Mouse (Mus musculus): ENCODE results near the gene Aff3. TPM values are rescaled to one million over a fixed set of nuclear protein-coding genes. Genes with fewer than 3 reads are reported as not detected.

Gene Aff3
- polyA plus RNA-seq, 2 experiments: 0.18 to 0.22 TPM

- Histone ChIP-seq H3K4me2 (ENCODE audit: low read depth) (no peak overlapping the region), H3K27me3 (ENCODE audit: control insufficient read depth, insufficient read depth, low read length) (no peaks in the 10 kb centered on the region)
- 56% methylated on average over 8 of the region's 8 CpGs for WGBS (ENCODE audit: insufficient replicate concordance)
Measured at GRCm38 (mm10) chr1:38221431-38221830, 443.3 kb downstream of the Aff3 start.

GRCm38 (mm10) chr1:38217912-38218795 is 446.6 kb downstream of the Aff3 start:
- Histone ChIP-seq H3K4me3 (ENCODE audit: insufficient read depth in 1 of 2, low read depth in 2 of 2, low read length in 2 of 2) (no peak overlapping the region), H3K4me1 (replicated peaks; ENCODE audit: control insufficient read depth in 2 of 2, insufficient read depth in 2 of 2, low read length in 1 of 2) (no peaks in the 10 kb centered on the region), H3K27me3 (ENCODE audit: control insufficient read depth, insufficient read depth, low read length) (no peaks in the 10 kb centered on the region), H3K36me3 (replicated peaks; ENCODE audit: control insufficient read depth, insufficient read depth, low read depth) (no peaks in the 10 kb centered on the region), H3K9me3 (ENCODE audit: control insufficient read depth, low read length) (no peaks in the 10 kb centered on the region), H3K9ac (replicated peaks) (no peak overlapping the region), H3K27ac (no peak overlapping the region), H3K4me2 (ENCODE audit: low read depth) (no peak overlapping the region)
- ATAC-seq (ENCODE audit: insufficient read depth) (no peak), DNase-seq (ENCODE audit: low read depth in 3 of 3, low spot score in 3 of 3) (no peak)
- TF ChIP-seq EP300 (IDR thresholded peaks at IDR 0.05; ENCODE audit: low read depth) (no peak), CTCF (IDR thresholded peaks at IDR 0.05; ENCODE audit: low read depth) (no peak)
- WGBS (ENCODE audit: insufficient replicate concordance): 56% methylated on average over 31 of the region's 31 CpGs

More at GRCm38 (mm10) chr1:38221431-38221830, 443.3 kb downstream of the Aff3 start:
- Histone ChIP-seq H3K27ac (no peak overlapping the region), H3K4me3 (ENCODE audit: insufficient read depth in 1 of 2, low read depth in 2 of 2, low read length in 2 of 2) (no peak overlapping the region), H3K36me3 (replicated peaks; ENCODE audit: control insufficient read depth, insufficient read depth, low read depth) (no peaks in the 10 kb centered on the region), H3K9me3 (ENCODE audit: control insufficient read depth, low read length) (peaks cover 3% of the 10 kb centered on the region; the same call in 1 of the 2 replicates), H3K9ac (replicated peaks) (no peak overlapping the region), H3K4me1 (replicated peaks; ENCODE audit: control insufficient read depth in 2 of 2, insufficient read depth in 2 of 2, low read length in 1 of 2) (no peaks in the 10 kb centered on the region)
- TF ChIP-seq EP300 (IDR thresholded peaks at IDR 0.05; ENCODE audit: low read depth): no peak
- no peak for TF ChIP-seq CTCF (IDR thresholded peaks at IDR 0.05; ENCODE audit: low read depth)
- DNase-seq (ENCODE audit: low read depth in 3 of 3, low spot score in 3 of 3): no peak
- no peak for ATAC-seq (ENCODE audit: insufficient read depth)

GRCm38 (mm10) chr1:38217098-38217497 is 447.7 kb downstream of the Aff3 start:
- no peaks in the 10 kb centered on the region for H3K36me3 ChIP-seq (replicated peaks; ENCODE audit: control insufficient read depth, insufficient read depth, low read depth)
- no peak overlapping the region for H3K27ac ChIP-seq
- H3K9me3 ChIP-seq (ENCODE audit: control insufficient read depth, low read length): no peaks in the 10 kb centered on the region
- WGBS (ENCODE audit: insufficient replicate concordance): 68% methylated on average over 5 of the region's 5 CpGs
- no peak overlapping the region for H3K4me2 ChIP-seq (ENCODE audit: low read depth)
- H3K27me3 ChIP-seq (ENCODE audit: control insufficient read depth, insufficient read depth, low read length): no peaks in the 10 kb centered on the region
- no peak for DNase-seq (ENCODE audit: low read depth in 3 of 3, low spot score in 3 of 3)
- H3K4me3 ChIP-seq (ENCODE audit: insufficient read depth in 1 of 2, low read depth in 2 of 2, low read length in 2 of 2): no peak overlapping the region
- no peak for ATAC-seq (ENCODE audit: insufficient read depth)
- TF ChIP-seq EP300 (IDR thresholded peaks at IDR 0.05; ENCODE audit: low read depth) (no peak), CTCF (IDR thresholded peaks at IDR 0.05; ENCODE audit: low read depth) (no peak)
- no peak overlapping the region for H3K9ac ChIP-seq (replicated peaks)
- H3K4me1 ChIP-seq (replicated peaks; ENCODE audit: control insufficient read depth in 2 of 2, insufficient read depth in 2 of 2, low read length in 1 of 2): 0 out of 4 replicates have a peak, but pooled peaks cover 0 to 2% of the 10 kb centered on the region in 2 experiments

- Histone ChIP-seq H3K9ac (replicated peaks) (no peak overlapping the region), H3K36me3 (replicated peaks; ENCODE audit: control insufficient read depth, insufficient read depth, low read depth) (no peaks in the 10 kb centered on the region), H3K4me2 (ENCODE audit: low read depth) (no peak overlapping the region), H3K4me1 (replicated peaks; ENCODE audit: control insufficient read depth in 2 of 2, insufficient read depth in 2 of 2, low read length in 1 of 2) (0 out of 4 replicates have a peak, but pooled peaks cover 0 to 2% of the 10 kb centered on the region in 2 experiments), H3K9me3 (ENCODE audit: control insufficient read depth, low read length) (no peaks in the 10 kb centered on the region), H3K27ac (no peak overlapping the region), H3K4me3 (ENCODE audit: insufficient read depth in 1 of 2, low read depth in 2 of 2, low read length in 2 of 2) (no peak overlapping the region), H3K27me3 (ENCODE audit: control insufficient read depth, insufficient read depth, low read length) (no peaks in the 10 kb centered on the region)
- TF ChIP-seq EP300 (IDR thresholded peaks at IDR 0.05; ENCODE audit: low read depth) (no peak), CTCF (IDR thresholded peaks at IDR 0.05; ENCODE audit: low read depth) (no peak)
- WGBS (ENCODE audit: insufficient replicate concordance): 36% methylated on average over 3 of the region's 3 CpGs
- ATAC-seq (ENCODE audit: insufficient read depth) (no peak), DNase-seq (ENCODE audit: low read depth in 3 of 3, low spot score in 3 of 3) (no peak)
Measured at GRCm38 (mm10) chr1:38213377-38213776, 451.4 kb downstream of the Aff3 start.

DNA sequence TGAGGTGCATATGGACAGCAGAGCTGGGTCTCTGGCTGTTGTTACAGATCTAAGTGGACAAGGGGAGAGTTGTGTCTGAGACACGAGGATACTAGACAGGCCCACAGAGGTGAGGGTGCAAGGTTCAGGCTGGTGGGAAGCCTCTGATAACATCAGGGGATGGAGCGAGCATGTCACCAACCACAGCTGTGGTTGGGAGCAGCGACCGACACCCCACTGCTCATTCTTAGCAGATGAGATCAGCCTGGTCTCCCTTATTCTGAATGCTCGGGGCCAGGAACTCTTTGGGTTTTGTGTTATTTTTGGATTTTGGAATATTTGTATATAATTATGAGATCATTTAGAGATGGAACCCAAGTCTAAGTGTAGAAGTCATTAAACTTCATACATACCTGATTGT is 452.4 kb downstream of the Aff3 start:
- TF ChIP-seq EP300 (IDR thresholded peaks at IDR 0.05; ENCODE audit: low read depth) (no peak), CTCF (IDR thresholded peaks at IDR 0.05; ENCODE audit: low read depth) (no peak)
- no peaks in the 10 kb centered on the region for H3K27me3 ChIP-seq (ENCODE audit: control insufficient read depth, insufficient read depth, low read length)
- 27% methylated on average over 5 of the region's 5 CpGs for WGBS (ENCODE audit: insufficient replicate concordance)

More for the DNA sequence above, 452.4 kb downstream of the Aff3 start:
- Histone ChIP-seq H3K9ac (replicated peaks) (no peak overlapping the region), H3K36me3 (replicated peaks; ENCODE audit: control insufficient read depth, insufficient read depth, low read depth) (no peaks in the 10 kb centered on the region), H3K4me1 (replicated peaks; ENCODE audit: control insufficient read depth in 2 of 2, insufficient read depth in 2 of 2, low read length in 1 of 2) (0 out of 4 replicates have a peak, but pooled peaks cover 0 to 2% of the 10 kb centered on the region in 2 experiments), H3K9me3 (ENCODE audit: control insufficient read depth, low read length) (no peaks in the 10 kb centered on the region), H3K4me2 (ENCODE audit: low read depth) (no peak overlapping the region), H3K4me3 (ENCODE audit: insufficient read depth in 1 of 2, low read depth in 2 of 2, low read length in 2 of 2) (no peak overlapping the region), H3K27ac (no peak overlapping the region)
- ATAC-seq (ENCODE audit: insufficient read depth): no peak
- DNase-seq (ENCODE audit: low read depth in 3 of 3, low spot score in 3 of 3): no peak
